Mouse (Mus musculus): Measurements from ENCODE around the gene Pcyox1. TPM values are rescaled to one million over a fixed set of nuclear protein-coding genes. Genes with fewer than 3 reads are reported as not detected.
A peak's percentile ranks its signal among the peaks of the same experiment; 100 is the strongest.

Gene Pcyox1
- polyA plus RNA-seq, 1 experiment from 2014 or later: 68.2 TPM

DNA sequence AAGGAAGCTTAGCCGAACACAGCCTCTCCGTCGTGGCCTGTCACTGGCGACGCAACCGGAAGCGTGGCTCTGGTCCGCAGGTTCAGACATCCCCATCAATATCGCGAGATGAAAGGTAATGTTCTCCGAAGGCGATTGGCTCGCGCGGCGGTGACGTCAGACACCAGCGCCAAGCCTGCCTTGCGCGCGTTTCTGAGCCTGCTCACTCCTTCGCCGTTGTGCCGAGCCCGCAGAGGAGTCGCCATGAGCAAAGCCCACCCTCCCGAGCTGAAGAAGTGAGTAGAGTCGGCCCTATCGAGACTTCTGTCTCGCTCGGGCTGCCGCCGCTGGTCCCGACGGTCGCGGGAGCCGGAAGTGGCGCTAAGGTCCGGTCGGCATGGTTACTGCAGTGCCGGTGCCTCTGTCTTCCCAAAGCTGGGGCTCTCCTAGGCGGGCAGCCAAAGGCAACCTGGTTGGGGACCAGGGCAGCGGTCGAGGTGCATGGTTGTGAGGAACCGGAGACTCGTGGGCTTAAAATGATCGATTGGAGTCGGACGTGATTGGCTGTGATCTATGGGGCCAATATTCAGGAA, 25.5 kb downstream of the Pcyox1 start:
- under 1% methylated on average over 50 of the region's 50 CpGs for WGBS
- Histone ChIP-seq H3K36me3 (replicated peaks) (peaks cover 56% of the 10 kb centered on the region), H3K4me1 (peaks cover 24% of the 10 kb centered on the region), H3K4me3 (peak overlapping the region; percentile 96), H3K27ac (replicated peaks) (peak overlapping the region; percentile 95), H3K9me3 (no peaks in the 10 kb centered on the region), H3K27me3 (replicated peaks; ENCODE audit: low read depth, poor library complexity, severe bottlenecking) (no peaks in the 10 kb centered on the region)
- DNase-seq (ENCODE audit: low spot score): peak; percentile 96

- Histone ChIP-seq H3K27me3 (replicated peaks; ENCODE audit: low read depth, poor library complexity, severe bottlenecking) (no peaks in the 10 kb centered on the region), H3K4me1 (peaks cover 28% of the 10 kb centered on the region), H3K36me3 (replicated peaks) (peaks cover 51% of the 10 kb centered on the region), H3K9me3 (no peaks in the 10 kb centered on the region), H3K4me3 (peak within 1 kb of the TSS; percentile 96), H3K27ac (replicated peaks) (peak within 1 kb of the TSS; percentile 95)
- DNase-seq (ENCODE audit: low spot score): peak; percentile 20
- WGBS: 19% methylated on average over 15 of the region's 15 CpGs
Measured at GRCm38 (mm10) chr6:86370764-86371339, 26.1 kb downstream of the Pcyox1 start, which contains the start of gene Snrpg. Snrpg (plus strand) TSS chr6:86371304.

- DNase-seq (ENCODE audit: low spot score): peak; percentile 22
- H3K4me1 ChIP-seq: peaks cover 28% of the 10 kb centered on the region
- peak overlapping the region; percentile 95 for H3K27ac ChIP-seq (replicated peaks)
- 64% methylated on average over 3 of the region's 3 CpGs for WGBS
- no peaks in the 10 kb centered on the region for H3K27me3 ChIP-seq (replicated peaks; ENCODE audit: low read depth, poor library complexity, severe bottlenecking)
- H3K36me3 ChIP-seq (replicated peaks): peaks cover 44% of the 10 kb centered on the region
- peak overlapping the region; percentile 96 for H3K4me3 ChIP-seq
- no peaks in the 10 kb centered on the region for H3K9me3 ChIP-seq
Measured at GRCm38 (mm10) chr6:86370093-86370713, 26.8 kb downstream of the Pcyox1 start.

GRCm38 (mm10) chr6:86368479-86368878, 28.5 kb downstream of the Pcyox1 start:
- Histone ChIP-seq H3K36me3 (replicated peaks) (peaks cover 31% of the 10 kb centered on the region), H3K27ac (replicated peaks) (no peak overlapping the region), H3K4me1 (peaks cover 36% of the 10 kb centered on the region), H3K4me3 (no peak overlapping the region), H3K27me3 (replicated peaks; ENCODE audit: low read depth, poor library complexity, severe bottlenecking) (no peaks in the 10 kb centered on the region), H3K9me3 (no peaks in the 10 kb centered on the region)
- 90% methylated on average over 5 of the region's 5 CpGs for WGBS
- DNase-seq (ENCODE audit: low spot score): no peak

- H3K27me3 ChIP-seq (replicated peaks; ENCODE audit: low read depth, poor library complexity, severe bottlenecking): no peaks in the 10 kb centered on the region
- no peak for DNase-seq (ENCODE audit: low spot score)
- peaks cover 25% of the 10 kb centered on the region for H3K4me1 ChIP-seq
- peaks cover 26% of the 10 kb centered on the region for H3K36me3 ChIP-seq (replicated peaks)
- peak overlapping the region; percentile 82 for H3K4me3 ChIP-seq
- WGBS: 87% methylated on average over 2 of the region's 2 CpGs
- H3K27ac ChIP-seq (replicated peaks): no peak overlapping the region
- no peaks in the 10 kb centered on the region for H3K9me3 ChIP-seq
Measured at GRCm38 (mm10) chr6:86366853-86367249, 30.1 kb downstream of the Pcyox1 start.

GRCm38 (mm10) chr6:86366125-86366852, 30.7 kb downstream of the Pcyox1 start:
- WGBS: 51% methylated on average over 25 of the region's 25 CpGs

DNA sequence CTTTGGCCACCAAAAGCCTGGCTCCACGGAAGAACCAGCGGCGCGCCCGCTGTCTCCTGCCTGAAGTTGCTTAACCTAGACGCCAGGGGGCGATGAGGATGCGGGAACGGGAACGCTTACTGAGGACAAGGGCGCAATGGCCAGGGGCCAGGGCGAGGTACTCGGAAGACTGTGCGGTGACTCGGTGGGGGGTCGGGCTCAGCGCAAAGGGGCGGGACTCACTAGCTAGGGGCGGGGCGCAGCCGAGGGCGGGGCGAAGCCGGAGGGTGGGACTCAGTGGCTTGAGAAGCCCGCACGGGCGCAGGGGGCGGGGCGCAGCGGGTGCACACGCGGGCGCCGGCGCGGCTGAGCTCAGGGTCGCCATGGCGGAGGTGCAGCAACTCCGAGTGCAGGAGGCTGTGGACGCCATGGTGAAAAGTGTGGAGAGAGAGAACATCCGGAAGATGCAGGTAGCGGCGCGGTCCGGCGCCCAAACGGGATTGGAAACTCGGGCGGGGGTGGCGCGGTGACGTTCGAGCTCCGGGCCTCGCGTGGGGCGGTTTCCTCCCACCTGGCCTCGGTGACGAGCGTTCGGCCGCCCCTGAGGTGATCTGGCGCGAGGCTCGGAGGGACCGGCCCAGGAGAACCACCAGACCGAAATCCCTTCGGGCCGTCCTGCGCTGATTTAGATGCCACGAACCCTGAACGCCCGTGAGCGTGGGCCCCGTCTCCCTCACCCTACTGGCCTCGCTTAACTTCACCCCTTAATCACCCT, 31.4 kb downstream of the Pcyox1 start, which contains the start of gene Fam136a:
Gene Fam136a (plus strand): TSS at position 276 of the 754 bp plus-strand sequence.
- Histone ChIP-seq H3K27ac (replicated peaks) (peak within 1 kb of the TSS; percentile 92), H3K4me3 (peak within 1 kb of the TSS; percentile 82), H3K4me1 (peaks cover 19% of the 10 kb centered on the region), H3K36me3 (replicated peaks) (peaks cover 26% of the 10 kb centered on the region), H3K27me3 (replicated peaks; ENCODE audit: low read depth, poor library complexity, severe bottlenecking) (no peaks in the 10 kb centered on the region), H3K9me3 (no peaks in the 10 kb centered on the region)
- WGBS: under 1% methylated on average over 76 of the region's 76 CpGs
- peak; percentile 100 for DNase-seq (ENCODE audit: low spot score)

More at GRCm38 (mm10) chr6:86366125-86366852, 30.7 kb downstream of the Pcyox1 start:
- peak overlapping the region; percentile 92 for H3K27ac ChIP-seq (replicated peaks)
- no peaks in the 10 kb centered on the region for H3K27me3 ChIP-seq (replicated peaks; ENCODE audit: low read depth, poor library complexity, severe bottlenecking)
- H3K36me3 ChIP-seq (replicated peaks): peaks cover 26% of the 10 kb centered on the region
- DNase-seq (ENCODE audit: low spot score): peak; percentile 20
- H3K9me3 ChIP-seq: no peaks in the 10 kb centered on the region
- peaks cover 25% of the 10 kb centered on the region for H3K4me1 ChIP-seq
- H3K4me3 ChIP-seq: peak overlapping the region; percentile 82

- WGBS: 5% methylated on average over 17 of the region's 17 CpGs
- peaks cover 16% of the 10 kb centered on the region for H3K4me1 ChIP-seq
- H3K27me3 ChIP-seq (replicated peaks; ENCODE audit: low read depth, poor library complexity, severe bottlenecking): no peaks in the 10 kb centered on the region
- peaks cover 26% of the 10 kb centered on the region for H3K36me3 ChIP-seq (replicated peaks)
- H3K27ac ChIP-seq (replicated peaks): peak overlapping the region; percentile 92
- H3K9me3 ChIP-seq: no peaks in the 10 kb centered on the region
- peak; percentile 79 for DNase-seq (ENCODE audit: low spot score)
- H3K4me3 ChIP-seq: peak overlapping the region; percentile 82
Measured at GRCm38 (mm10) chr6:86364442-86365141, 32.4 kb downstream of the Pcyox1 start.

DNA sequence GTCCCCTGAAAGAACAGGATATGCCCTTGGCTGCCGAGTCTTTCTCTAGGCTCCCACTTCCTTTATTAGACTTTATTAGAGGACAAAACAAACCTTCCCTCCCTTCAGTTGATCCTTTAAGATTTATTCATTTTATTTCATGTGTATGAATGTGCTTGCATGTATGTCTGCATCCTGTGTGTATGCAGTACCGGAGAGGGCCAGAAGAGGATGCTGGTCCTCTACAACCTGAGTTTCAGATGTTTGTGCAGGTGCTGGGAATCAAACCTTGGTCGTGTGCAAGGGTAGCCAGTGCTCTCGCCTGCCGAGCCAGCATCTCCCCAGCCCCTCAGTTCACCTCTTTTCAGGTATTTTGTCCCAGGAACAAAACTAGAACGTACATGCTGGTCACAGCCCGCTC, 35.6 kb downstream of the Pcyox1 start:
- Histone ChIP-seq H3K27me3 (replicated peaks; ENCODE audit: low read depth, poor library complexity, severe bottlenecking) (no peaks in the 10 kb centered on the region), H3K9me3 (no peaks in the 10 kb centered on the region), H3K36me3 (replicated peaks) (no peaks in the 10 kb centered on the region), H3K4me3 (no peak overlapping the region), H3K4me1 (peaks cover 12% of the 10 kb centered on the region), H3K27ac (replicated peaks) (no peak overlapping the region)
- WGBS: 86% methylated on average over 7 of the region's 7 CpGs
- no peak for DNase-seq (ENCODE audit: low spot score)

DNA sequence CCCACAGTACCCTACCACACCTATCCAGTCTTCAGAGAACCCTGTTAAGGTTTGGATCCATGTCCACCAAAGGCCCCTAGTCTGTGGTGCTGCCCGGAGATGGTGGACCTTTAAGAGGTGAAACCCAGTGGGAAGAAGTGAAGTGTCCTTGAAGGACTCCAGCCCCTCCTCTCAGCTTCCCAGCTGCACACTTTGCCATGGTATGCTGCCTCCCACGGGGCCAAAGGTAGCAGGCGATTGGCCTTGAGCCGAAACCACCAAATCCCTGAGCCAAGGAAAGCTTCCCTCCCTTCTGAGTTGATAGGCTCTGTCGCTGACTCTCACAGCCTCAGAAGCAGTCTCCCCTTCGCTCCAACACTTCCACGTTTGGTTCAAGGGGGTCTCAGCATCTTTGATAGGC, 36.3 kb downstream of the Pcyox1 start:
- WGBS: 74% methylated on average over 7 of the region's 7 CpGs
- no peak overlapping the region for H3K27ac ChIP-seq (replicated peaks)
- no peaks in the 10 kb centered on the region for H3K9me3 ChIP-seq
- no peak overlapping the region for H3K4me3 ChIP-seq
- no peaks in the 10 kb centered on the region for H3K36me3 ChIP-seq (replicated peaks)
- DNase-seq (ENCODE audit: low spot score): no peak
- H3K4me1 ChIP-seq: peaks cover 8% of the 10 kb centered on the region
- H3K27me3 ChIP-seq (replicated peaks; ENCODE audit: low read depth, poor library complexity, severe bottlenecking): no peaks in the 10 kb centered on the region

DNA sequence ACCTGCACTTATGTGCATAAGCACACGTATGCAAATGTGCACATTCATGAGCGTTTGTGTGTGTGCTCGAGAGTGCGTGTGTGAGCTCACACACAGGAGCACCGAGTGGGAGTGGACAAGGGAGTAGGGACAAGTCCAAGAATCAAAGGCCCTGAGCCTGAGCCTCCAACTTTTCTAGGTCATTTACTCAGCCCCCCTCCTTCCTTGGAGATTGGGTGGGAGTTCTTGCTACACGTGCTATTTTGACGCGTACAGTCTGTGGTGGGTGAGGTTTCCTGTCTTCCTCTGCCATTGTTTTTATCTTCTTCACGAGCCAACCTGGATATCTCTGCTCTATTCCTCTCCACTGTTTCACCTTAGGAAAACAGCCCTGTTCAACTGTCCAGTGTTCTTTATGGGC, 40.0 kb downstream of the Pcyox1 start:
- WGBS: 84% methylated on average over 9 of the region's 9 CpGs
- Histone ChIP-seq H3K4me3 (no peak overlapping the region), H3K36me3 (replicated peaks) (no peaks in the 10 kb centered on the region)

More for the DNA sequence above, 40.0 kb downstream of the Pcyox1 start:
- DNase-seq (ENCODE audit: low spot score): no peak
- Histone ChIP-seq H3K4me1 (no peaks in the 10 kb centered on the region), H3K9me3 (no peaks in the 10 kb centered on the region), H3K27ac (replicated peaks) (no peak overlapping the region), H3K27me3 (replicated peaks; ENCODE audit: low read depth, poor library complexity, severe bottlenecking) (no peaks in the 10 kb centered on the region)
